Mouse (Mus musculus): ENCODE results near the gene Gstp3.
"Not testable (repeated sequence)": the region's sequence is repeated elsewhere in the genome, so short reads cannot be mapped to it uniquely, and the experiment has no call there.

Gene Gstp3

DNA sequence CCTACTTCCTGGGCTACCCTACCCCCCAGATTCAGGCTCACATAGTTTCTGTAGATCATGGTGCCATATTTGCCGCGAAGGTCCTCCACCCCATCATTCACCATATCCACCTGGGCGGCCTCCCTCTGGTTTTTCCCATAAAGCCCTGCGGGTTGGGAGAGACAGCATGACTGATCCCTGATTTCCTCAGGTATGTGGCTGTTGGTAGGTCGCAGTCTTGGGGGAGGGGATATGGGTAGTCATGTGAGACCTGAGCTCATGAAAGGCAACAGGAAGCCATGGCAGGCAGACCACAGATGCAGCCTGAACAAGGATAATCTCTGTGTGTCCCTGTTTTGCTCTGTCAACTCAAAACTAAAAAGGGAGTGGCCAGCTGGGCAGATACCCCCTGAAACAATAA lies 18.4 kb downstream of the Gstp3 start:
- DNase-seq (ENCODE audit: low spot score in 2 of 2), result not testable (repeated sequence)

DNA sequence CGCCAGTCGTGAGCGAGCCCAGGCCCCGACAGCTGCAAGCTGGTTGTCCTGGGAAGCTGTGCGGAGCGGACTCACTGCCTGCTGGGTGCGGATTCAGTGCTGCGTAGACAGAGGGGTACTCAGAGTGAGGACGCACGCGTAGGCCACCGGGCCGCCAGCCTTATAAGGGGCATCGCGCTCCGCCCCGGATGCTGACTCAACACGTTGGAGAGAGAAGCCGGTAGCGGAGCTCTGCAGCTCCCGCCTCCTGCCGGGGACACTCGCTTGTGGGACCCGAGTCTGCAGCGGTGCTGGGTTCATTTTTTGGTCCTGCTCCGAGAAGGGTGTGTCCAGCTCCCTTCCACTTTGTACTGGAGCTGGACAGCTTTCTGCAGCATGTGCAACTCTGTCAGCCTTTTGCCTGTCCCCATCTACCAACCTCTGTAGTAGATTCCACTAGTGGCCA lies 21.6 kb downstream of the Gstp3 start, which contains the start of gene Gstp1:
Gene Gstp1, minus strand, starts transcription at position 198 of the 445 bp plus-strand sequence.
- peak; percentile 86 to 87 for DNase-seq (ENCODE audit: low spot score in 2 of 2)

DNA sequence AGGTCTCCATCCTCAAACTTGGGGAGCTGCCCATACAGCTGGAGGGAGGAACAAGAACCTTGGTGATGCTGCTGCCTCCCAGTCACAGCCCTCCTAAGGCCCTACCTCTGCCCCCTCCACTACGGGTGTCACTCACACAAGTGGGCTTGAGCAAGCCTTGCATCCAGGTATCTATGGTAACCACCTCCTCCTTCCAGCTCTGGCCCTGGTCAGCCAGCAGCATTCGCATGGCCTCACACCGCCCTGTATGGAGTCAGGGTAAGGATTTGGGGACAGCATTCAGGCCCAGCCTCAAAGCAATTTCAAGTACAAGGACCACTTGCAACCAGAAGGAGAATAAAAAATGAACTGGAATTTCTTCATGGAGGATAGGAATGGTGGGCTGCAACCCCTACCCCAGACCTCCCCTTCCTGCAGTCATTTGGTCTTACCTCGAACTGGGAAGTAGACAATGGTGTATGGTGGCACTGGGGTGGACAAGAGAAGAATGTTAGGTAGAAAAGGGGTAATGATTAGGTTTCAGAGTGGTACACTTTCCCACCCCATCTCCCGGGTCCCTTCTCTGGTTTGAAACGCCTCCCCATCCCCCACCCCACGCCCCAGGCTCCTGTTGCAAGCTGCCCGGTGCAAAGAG lies 22.1 kb downstream of the Gstp3 start:
- not testable (repeated sequence) for DNase-seq (ENCODE audit: low spot score in 2 of 2)

DNA sequence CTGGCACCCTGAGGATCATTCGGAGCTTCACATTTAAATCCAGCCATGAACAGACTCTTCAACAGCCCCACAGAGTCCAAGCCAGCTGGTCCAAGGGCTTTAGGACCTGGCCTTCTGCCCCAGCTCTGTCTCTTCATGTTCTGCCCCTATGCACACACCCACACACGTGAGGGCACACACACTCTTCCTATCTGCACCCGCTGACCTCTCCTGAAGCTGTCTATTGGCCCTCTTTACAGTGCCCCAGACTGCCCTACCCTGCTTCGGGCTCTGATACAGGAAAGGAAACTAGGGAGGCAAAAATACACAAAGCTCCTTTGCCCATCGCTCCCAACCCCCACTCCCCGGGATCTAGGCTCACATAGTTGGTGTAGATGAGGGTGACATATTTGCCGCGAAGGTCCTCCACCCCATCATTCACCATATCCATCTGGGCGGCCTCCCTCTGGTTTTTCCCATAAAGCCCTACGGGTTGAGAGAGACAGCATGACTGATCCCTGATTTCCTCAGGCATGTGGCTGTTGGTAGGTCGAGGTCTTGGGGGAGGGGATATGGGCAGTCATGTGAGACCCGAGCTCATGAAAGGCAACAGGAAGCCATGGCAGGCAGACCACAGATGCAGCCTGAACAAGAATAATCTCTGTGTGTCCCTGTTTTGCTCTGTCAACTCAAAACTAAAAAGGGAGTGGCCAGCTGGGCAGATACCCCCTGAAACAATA lies 22.9 kb downstream of the Gstp3 start:
- DNase-seq (ENCODE audit: low spot score in 2 of 2), result no peak

DNA sequence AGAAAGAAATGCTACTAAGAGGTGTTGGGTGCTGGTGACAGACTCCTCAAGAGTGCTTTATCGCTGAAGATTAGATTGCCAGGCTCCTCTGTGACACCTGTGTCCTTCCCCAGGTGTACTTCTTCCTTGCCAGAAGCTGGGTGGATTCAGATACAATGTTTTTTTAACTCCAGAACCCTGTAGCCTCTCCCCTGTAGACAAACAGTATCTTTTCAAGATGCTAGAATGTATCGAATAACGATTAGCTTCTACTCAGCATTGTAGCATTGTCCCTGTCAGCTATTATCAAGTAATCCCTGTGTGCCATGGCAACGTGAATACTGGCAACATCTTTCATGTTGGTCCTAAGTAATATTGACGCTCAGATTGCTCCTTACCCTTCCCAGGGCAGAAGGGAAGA lies 25.6 kb downstream of the Gstp3 start:
- DNase-seq (ENCODE audit: low spot score in 2 of 2), result no peak

DNA sequence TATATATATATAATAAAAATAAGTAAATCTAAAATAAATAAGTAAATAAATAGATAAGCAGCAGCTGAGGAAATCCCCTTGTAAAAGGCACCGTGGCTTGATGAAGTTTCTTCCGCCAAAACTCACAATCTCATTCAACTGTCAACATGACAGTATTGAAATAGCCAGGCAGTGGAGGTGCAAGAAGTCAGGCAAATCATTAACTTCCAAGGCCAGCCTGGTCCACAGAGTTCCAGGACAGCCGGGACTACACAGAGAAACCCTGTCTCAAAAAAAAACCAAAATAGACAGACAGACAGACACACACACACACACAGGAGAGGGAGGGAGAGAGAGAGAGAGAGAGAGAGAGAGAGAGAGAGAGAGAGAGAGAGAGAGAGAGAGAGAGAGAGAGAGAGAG lies 26.1 kb downstream of the Gstp3 start:
- DNase-seq (ENCODE audit: low spot score in 2 of 2), result no peak

DNA sequence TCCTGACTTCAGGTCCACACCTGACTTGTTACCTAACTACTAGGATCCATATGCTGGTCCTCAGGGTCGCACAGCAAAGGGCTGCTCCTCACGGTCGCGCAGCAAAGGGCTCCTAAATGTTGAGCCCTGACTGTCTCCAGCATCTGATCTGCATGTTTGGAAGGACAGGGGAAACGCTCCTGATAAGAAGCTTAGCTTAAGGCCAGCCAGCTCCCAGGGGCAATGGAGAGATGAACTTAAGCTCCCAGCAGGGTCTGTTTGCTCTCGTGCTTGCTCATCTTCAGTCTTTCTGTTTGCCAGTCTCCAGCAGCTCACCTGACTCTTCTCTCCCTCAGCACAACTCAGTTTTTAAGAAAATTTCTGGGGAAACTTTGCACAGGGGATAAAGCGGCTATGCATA lies 26.7 kb downstream of the Gstp3 start:
- no peak for DNase-seq (ENCODE audit: low spot score in 2 of 2)

DNA sequence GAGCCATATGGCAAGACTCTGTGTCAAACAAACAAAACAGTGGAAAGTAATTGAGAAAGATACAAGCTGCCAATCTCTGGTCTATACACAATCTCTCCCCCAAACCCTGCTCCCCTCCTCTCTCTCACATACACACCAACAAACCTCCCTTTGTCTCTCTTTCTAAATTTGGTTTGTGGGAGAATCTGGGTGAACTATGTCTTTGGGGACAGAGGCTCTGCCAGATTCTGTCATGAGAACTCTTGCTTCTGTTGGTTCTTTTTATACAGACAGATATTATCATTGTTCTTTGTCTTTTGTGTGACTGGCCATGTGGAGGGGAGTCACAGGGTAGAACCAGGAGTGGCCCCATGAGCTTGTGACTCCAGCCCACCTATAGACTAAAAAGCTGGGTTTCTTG lies 31.8 kb downstream of the Gstp3 start:
- DNase-seq (ENCODE audit: low spot score in 2 of 2), result no peak

DNA sequence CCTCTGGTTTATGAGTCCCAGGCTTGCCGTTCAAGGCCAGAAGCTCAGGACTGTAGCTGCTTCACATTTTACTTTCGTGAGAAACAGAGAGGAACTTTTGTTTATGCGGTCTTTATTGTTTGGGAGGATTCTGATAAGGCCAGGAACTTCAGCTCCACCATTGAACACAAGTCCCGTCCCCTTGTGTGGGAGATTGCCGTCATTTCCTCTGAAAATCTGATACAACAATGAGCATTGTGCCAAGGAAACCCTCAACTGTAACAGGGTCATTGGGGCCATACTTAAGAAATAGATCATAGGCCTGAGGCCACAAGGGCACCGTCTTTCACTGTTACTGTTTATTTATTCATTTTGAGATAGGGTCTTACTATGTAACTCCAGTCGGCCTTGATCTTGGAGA lies 36.2 kb downstream of the Gstp3 start:
- DNase-seq (ENCODE audit: low spot score in 2 of 2), result no peak

DNA sequence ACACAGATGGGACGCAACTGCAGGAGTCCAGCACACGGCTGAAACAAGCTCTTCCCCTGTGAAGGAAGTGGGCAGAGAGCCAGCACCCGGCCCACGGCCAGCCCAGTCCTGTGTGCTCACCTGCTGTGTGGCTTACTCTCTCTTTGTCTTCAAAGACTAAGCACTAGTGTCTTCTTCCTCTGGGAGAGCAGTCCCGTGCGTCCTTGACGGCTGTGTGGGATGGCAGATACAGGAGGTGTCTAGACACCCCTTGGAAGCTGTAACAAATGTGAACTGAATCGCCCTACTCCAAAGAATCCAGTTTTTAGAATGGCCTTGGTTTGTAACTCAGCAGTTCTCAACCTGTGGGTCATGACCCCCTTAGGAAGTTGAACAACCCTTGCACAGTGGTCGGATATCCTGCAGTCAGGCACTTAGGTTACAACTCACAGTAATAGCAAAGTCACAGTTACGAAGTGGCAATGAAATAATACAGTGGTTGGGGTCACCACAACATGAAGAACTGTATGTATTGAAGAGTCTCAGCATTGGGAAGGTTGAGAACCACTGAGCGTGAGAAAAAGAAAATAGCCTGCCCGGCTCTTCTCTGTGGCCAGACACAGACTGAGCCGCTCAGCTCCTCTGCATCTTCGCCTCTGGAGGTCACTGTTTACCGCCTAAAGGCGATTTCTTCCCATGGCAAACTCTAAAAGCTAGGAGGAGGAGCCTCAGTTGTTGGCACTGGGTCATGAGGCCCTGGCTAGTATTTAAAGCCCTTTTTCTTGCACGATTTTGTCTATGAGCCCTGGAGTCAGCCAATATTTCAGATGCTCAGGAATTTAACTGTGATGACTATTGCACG lies 40.4 kb downstream of the Gstp3 start:
- DNase-seq (ENCODE audit: low spot score in 2 of 2), result peak; percentile 68 to 87

DNA sequence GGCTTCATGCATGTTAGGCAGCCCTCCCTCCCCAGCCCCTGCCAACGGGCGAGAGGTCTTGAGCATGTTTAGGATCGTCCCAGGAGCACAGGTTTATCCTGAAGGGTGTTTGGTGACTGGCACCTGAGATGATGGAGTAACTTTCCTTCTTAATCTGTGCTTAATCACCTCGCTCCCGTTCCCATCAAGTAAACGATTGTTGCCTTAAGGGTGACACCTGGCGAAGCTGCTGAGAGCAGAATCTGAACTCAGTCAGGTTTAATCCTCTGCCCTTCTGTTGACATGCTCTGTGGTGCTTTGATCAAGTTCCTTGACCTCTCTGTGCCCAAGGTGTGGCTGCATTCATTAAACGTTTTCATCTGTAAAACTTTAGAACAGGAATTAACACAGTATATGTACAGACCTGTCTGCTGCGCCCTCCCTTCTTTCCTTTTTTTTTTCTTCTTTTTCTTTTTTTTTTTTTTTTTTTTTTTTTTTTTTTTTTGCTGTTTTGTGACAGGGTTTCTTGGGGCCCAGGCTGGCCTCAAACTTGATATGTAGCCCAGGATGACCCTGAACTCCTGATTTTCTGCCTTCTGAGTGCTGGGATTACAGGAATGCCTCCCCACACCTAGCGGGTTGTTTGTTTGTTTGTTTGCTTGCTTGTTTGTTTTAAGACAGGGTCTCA lies 41.3 kb downstream of the Gstp3 start:
- no peak for DNase-seq (ENCODE audit: low spot score in 2 of 2)

DNA sequence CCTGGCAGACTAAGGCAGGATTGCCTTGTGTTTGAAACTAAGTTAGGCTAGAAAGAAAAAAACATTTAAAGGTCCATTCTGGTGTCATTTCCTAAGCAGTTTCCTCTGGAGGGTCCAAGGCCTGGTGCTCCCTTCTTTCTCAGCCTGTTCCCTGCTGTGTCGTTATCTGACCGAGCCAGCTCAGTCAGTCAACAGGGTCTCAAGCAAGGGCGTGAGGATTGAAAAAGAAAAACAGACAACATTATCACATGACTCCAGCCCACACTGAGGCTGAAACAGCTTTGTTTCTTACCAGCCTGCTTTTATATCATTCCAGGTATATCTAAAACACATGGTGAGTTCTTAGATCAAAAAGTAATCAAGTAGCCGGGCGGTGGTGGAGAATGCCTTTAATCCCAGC lies 43.7 kb downstream of the Gstp3 start:
- no peak for DNase-seq (ENCODE audit: low spot score in 2 of 2)

DNA sequence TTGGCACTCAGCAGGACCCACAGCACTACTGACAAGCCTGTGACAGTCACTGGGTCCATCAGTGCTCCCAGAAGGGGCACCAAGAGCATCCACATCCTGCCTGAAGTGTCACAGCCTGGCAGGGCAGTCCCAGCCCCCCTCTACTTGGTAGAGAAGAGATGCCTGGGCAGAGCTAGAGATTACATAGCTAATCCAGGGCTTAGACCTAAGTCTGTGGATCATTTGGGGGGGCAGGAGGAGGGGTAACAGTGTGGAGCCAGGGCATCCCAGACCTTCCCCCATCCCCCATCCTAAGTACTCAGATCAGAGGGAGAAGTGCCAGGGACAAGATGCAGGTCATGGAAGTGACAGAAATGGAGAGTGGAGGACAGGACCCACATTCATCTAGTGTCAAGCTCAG lies 44.6 kb downstream of the Gstp3 start:
- DNase-seq (ENCODE audit: low spot score in 2 of 2), result no peak

DNA sequence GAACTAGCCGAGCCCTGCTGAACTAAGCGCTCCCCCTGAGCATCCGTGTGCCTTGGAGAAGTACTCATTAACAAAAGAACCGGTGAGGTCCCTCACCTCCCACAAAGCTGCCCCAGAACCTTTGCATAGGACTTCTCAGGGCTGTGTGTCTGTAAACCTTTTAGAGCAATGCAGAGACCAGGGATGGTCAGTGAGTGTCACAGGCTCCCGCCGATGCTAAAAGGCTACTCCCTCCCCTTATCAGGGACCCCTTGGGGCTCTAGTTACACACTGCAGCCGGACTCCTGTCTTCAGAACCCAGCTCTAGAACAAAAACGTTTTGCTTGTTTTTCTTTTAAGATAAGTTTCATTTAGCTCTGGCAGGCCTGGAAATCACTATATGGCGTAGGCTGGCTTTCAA lies 46.3 kb downstream of the Gstp3 start:
- DNase-seq (ENCODE audit: low spot score in 2 of 2), result no peak

DNA sequence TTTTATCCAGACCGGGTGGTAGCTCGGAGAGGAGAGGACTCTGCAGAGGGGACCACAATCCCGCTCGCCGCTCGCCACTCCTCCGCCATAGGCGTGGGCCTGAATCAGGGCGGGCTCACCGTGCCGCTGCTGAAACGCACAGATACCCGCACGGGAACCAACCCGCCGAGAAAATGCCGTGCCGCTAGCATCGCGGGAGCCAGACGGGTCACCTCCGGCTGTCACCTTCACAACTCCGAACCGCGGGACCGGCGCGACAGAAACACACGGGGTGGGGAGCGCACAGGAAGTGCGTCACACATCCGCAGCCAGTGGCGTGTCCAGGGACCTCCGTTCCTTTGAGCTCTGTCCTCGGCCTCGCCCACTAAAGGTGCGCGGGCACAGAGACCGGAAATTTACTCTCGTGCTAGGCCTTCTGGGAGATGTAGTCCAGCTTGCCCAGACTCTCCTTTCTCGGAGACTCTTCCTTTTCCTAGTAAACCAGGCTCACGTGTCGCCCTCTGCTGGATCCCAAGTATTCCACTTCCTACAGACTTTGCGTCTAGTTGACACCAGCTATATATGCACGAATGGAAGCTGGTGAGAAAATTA lies 46.8 kb downstream of the Gstp3 start, which contains the start of gene Ndufv1:
Gene Ndufv1, minus strand, starts transcription at position 375 of the 591 bp plus-strand sequence.
- DNase-seq (ENCODE audit: low spot score in 2 of 2), result peak; percentile 97 to 99

DNA sequence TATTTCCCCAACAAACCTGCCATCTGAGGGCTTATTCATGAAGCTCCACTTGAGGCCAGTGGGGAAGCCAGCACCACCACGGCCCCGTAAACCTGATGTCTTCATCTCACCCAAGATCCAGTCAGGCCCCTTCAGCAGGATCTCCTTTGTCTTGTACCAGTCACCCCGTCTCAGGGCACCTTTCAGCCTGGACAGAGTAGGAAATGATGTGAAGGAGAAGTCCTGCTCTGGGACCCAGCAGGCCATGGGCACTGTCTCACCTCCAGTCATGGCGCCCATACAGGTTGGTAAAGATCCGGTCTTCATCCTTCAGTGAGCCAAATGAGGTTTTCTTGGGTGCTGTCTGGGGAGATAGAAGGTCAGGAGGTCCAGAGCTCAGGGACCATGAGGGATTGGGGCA lies 48.3 kb downstream of the Gstp3 start:
- no peak for DNase-seq (ENCODE audit: low spot score in 2 of 2)
